Mouse (Mus musculus) C2C12 (cell line): ENCODE measurements around the gene Chn2. TPM values are rescaled to one million over a fixed set of nuclear protein-coding genes. Genes with fewer than 3 reads are reported as not detected.

ENCODE experiments used
- H3K27me3 ChIP-seq: one replicate; pipeline ENCODE4 v1.6.1; 2011; ENCODE audit not compliant: control insufficient read depth, insufficient read depth, insufficient read length
- H3K36me3 ChIP-seq: one replicate; pipeline ENCODE4 v1.6.1; 2011; ENCODE audit not compliant: control insufficient read depth, insufficient read depth
- H3K4me3 ChIP-seq: one replicate; pipeline ENCODE4 v1.5.1; 2011; ENCODE audit warnings: mild to moderate bottlenecking, control low read depth; ENCODE audit not compliant: poor library complexity, insufficient read depth, severe bottlenecking
- H3K79me2 ChIP-seq: one replicate; pipeline ENCODE4 v1.6.1; 2011; ENCODE audit not compliant: control insufficient read depth, insufficient read depth
- H3K79me3 ChIP-seq: one replicate; pipeline ENCODE4 v1.6.1; 2011; ENCODE audit warnings: low read depth, control low read depth
- H3ac ChIP-seq: one replicate; pipeline ENCODE3; 2011; ENCODE audit warnings: low read depth; ENCODE audit not compliant: control insufficient read depth, insufficient read length
- CEBPB ChIP-seq: IDR thresholded peaks from one replicate; pipeline ENCODE4 v1.6.1; 2011; ENCODE audit warnings: low read depth, mild to moderate bottlenecking, control low read depth, moderate library complexity
- CTCF ChIP-seq: IDR thresholded peaks from one replicate; pipeline ENCODE4 v1.5.1; 2011; ENCODE audit not compliant: control insufficient read depth, insufficient read depth, insufficient read length
- FOSL1 ChIP-seq: IDR thresholded peaks from one replicate; pipeline ENCODE4 v1.8.0; 2011; ENCODE audit warnings: mild to moderate bottlenecking, low read length; ENCODE audit not compliant: poor library complexity, insufficient read depth, severe bottlenecking
- MAX ChIP-seq: IDR thresholded peaks from one replicate; pipeline ENCODE4 v1.6.1; 2011; ENCODE audit warnings: mild to moderate bottlenecking, control low read depth
- MYOD1 ChIP-seq: IDR thresholded peaks from one replicate; pipeline ENCODE4 v1.6.1; 2011; ENCODE audit warnings: low read depth; ENCODE audit not compliant: control insufficient read depth, insufficient read length
- MYOG ChIP-seq: IDR thresholded peaks from one replicate; pipeline ENCODE4 v1.6.1; 2011; ENCODE audit not compliant: control insufficient read depth, insufficient read length; ENCODE audit errors: extremely low read depth
- USF1 ChIP-seq: IDR thresholded peaks from one replicate; pipeline ENCODE4 v1.6.1; 2011; ENCODE audit warnings: low read depth, mild to moderate bottlenecking, control low read depth, moderate library complexity
- polyA plus RNA-seq: library from polyadenylated mRNA; unstranded; fragments of >200 nt; fragmentation: generic; extraction: Trizol; gene quantifications from one replicate; pipeline ENCODE4 v1.2.1, GENCODE M21; 2012; ENCODE audit warnings: missing spikeins

Chn2 gene
- polyA plus RNA-seq, 1 experiment = 6.4 TPM

GRCm38 (mm10) chr6:54008448-54009120, 30.8 kb upstream of the Chn2 start:
- Histone ChIP-seq H3K79me2 (no peaks in the 10 kb centered on the region), H3K79me3 (no peaks in the 10 kb centered on the region), H3K4me3 (no peak overlapping the region), H3K27me3 (no peaks in the 10 kb centered on the region), H3K36me3 (no peaks in the 10 kb centered on the region), H3ac (no peak overlapping the region)
- TF ChIP-seq MYOD1 (no peak), CEBPB (no peak), FOSL1 (no peak), MYOG (no peak), USF1 (no peak), CTCF (no peak), MAX (no peak)

- TF ChIP-seq CEBPB (no peak), FOSL1 (no peak), CTCF (no peak), MYOG (no peak), MYOD1 (no peak), USF1 (no peak), MAX (no peak)
- Histone ChIP-seq H3K79me3 (no peaks in the 10 kb centered on the region), H3K27me3 (no peaks in the 10 kb centered on the region), H3K4me3 (no peak overlapping the region), H3K36me3 (no peaks in the 10 kb centered on the region), H3K79me2 (no peaks in the 10 kb centered on the region), H3ac (no peak overlapping the region)
Measured at GRCm38 (mm10) chr6:54009293-54009692, 30.1 kb upstream of the Chn2 start.

GRCm38 (mm10) chr6:54010362-54010761, 29.0 kb upstream of the Chn2 start:
- H3K36me3 ChIP-seq = no peaks in the 10 kb centered on the region
- no peak overlapping the region for H3K4me3 ChIP-seq
- H3K79me3 ChIP-seq = no peaks in the 10 kb centered on the region
- no peaks in the 10 kb centered on the region for H3K79me2 ChIP-seq
- H3K27me3 ChIP-seq = no peaks in the 10 kb centered on the region
- TF ChIP-seq MYOG = no peak
- no peak for TF ChIP-seq CEBPB
- TF ChIP-seq MYOD1 = no peak
- no peak for TF ChIP-seq USF1
- TF ChIP-seq MAX = no peak
- TF ChIP-seq FOSL1 = no peak
- no peak for TF ChIP-seq CTCF
- no peak overlapping the region for H3ac ChIP-seq

GRCm38 (mm10) chr6:54012163-54012562, 27.2 kb upstream of the Chn2 start:
- no peaks in the 10 kb centered on the region for H3K79me3 ChIP-seq
- no peaks in the 10 kb centered on the region for H3K27me3 ChIP-seq
- no peak overlapping the region for H3ac ChIP-seq
- H3K79me2 ChIP-seq = no peaks in the 10 kb centered on the region
- H3K4me3 ChIP-seq = no peak overlapping the region
- no peak for TF ChIP-seq CEBPB
- no peak for TF ChIP-seq MYOD1
- no peak for TF ChIP-seq CTCF
- no peak for TF ChIP-seq MYOG
- no peak for TF ChIP-seq MAX
- no peak for TF ChIP-seq FOSL1
- TF ChIP-seq USF1 = no peak
- no peaks in the 10 kb centered on the region for H3K36me3 ChIP-seq

- Histone ChIP-seq H3K79me2 (no peaks in the 10 kb centered on the region), H3ac (no peak overlapping the region), H3K27me3 (no peaks in the 10 kb centered on the region), H3K4me3 (no peak overlapping the region), H3K36me3 (no peaks in the 10 kb centered on the region), H3K79me3 (no peaks in the 10 kb centered on the region)
- TF ChIP-seq MYOD1 = no peak
- TF ChIP-seq USF1 = no peak
- no peak for TF ChIP-seq CEBPB
- no peak for TF ChIP-seq MYOG
- no peak for TF ChIP-seq CTCF
- no peak for TF ChIP-seq MAX
- TF ChIP-seq FOSL1 = no peak
Measured at GRCm38 (mm10) chr6:54018038-54018437, 21.3 kb upstream of the Chn2 start.

GRCm38 (mm10) chr6:54018861-54019260, 20.5 kb upstream of the Chn2 start:
- Histone ChIP-seq H3K79me2 (no peaks in the 10 kb centered on the region), H3K36me3 (no peaks in the 10 kb centered on the region), H3K4me3 (no peak overlapping the region), H3K27me3 (no peaks in the 10 kb centered on the region), H3ac (no peak overlapping the region), H3K79me3 (no peaks in the 10 kb centered on the region)
- TF ChIP-seq MAX (no peak), USF1 (no peak), MYOD1 (no peak), CTCF (no peak), CEBPB (no peak), MYOG (no peak), FOSL1 (no peak)
